Mouse (Mus musculus): ENCODE results near the gene Pih1d1. TPM values are rescaled to one million over a fixed set of nuclear protein-coding genes. Genes with fewer than 3 reads are reported as not detected.

The Pih1d1 gene
- total and polyA plus RNA-seq, 3 experiments = 141 to 148 TPM; not detected in 1

- Histone ChIP-seq H3K79me2 (ENCODE audit: control insufficient read depth, insufficient read depth, low read length, poor library complexity) (no peaks in the 10 kb centered on the region; the same call in 1 of the 2 replicates), H3K27ac (ENCODE audit: control insufficient read depth, low read depth, low read length) (no peak overlapping the region), H3K27me3 (ENCODE audit: control insufficient read depth in 1 of 2, insufficient read depth in 2 of 2, low read length in 2 of 2) (no peaks in the 10 kb centered on the region), H3K4me3 (ENCODE audit: control insufficient read depth in 1 of 2, insufficient read depth in 1 of 2, low read depth in 2 of 2, low read length in 2 of 2) (no peak overlapping the region), H3K36me3 (ENCODE audit: control insufficient read depth in 1 of 2, insufficient read depth in 2 of 2, low read length in 2 of 2) (peaks cover 0 to 14% of the 10 kb centered on the region in 2 experiments; a peak in 2 of 4 replicates), H3K4me1 (ENCODE audit: control insufficient read depth in 1 of 2, insufficient read depth in 2 of 2, low read length in 2 of 2) (peaks cover 11 to 22% of the 10 kb centered on the region in 2 experiments), H3K9ac (ENCODE audit: control insufficient read depth, low read depth, low read length, poor library complexity, severe bottlenecking) (no peak overlapping the region), H3K9me3 (replicated peaks; ENCODE audit: insufficient read depth, low read length) (no peaks in the 10 kb centered on the region)
- TF ChIP-seq HCFC1 (IDR thresholded peaks at IDR 0.05; ENCODE audit: low read depth, low read length) = no peak
- TF ChIP-seq UBTF (IDR thresholded peaks at IDR 0.05; ENCODE audit: borderline replicate concordance, insufficient read depth, low read depth, low read length) = no peak
- no peak for TF ChIP-seq ELF1 (IDR thresholded peaks at IDR 0.05; ENCODE audit: low read depth, low read length)
- no peak for TF ChIP-seq SIN3A (IDR thresholded peaks at IDR 0.05; ENCODE audit: low read length)
- no peak for TF ChIP-seq ZC3H11A (IDR thresholded peaks at IDR 0.05; ENCODE audit: low read depth, low read length)
- no peak for TF ChIP-seq BHLHE40 (IDR thresholded peaks at IDR 0.05; ENCODE audit: borderline replicate concordance, low read depth, low read length)
- TF ChIP-seq TCF12 (IDR thresholded peaks at IDR 0.05; ENCODE audit: low read depth, low read length) = no peak
- no peak for TF ChIP-seq USF1 (IDR thresholded peaks at IDR 0.05; ENCODE audit: low read depth, low read length)
- TF ChIP-seq TBP (IDR thresholded peaks at IDR 0.05; ENCODE audit: low read depth, low read length) = no peak
- TF ChIP-seq CHD2 (IDR thresholded peaks at IDR 0.05; ENCODE audit: low read length) = no peak
- no peak for TF ChIP-seq ETS1 (IDR thresholded peaks at IDR 0.05; ENCODE audit: low read depth, low read length)
- TF ChIP-seq EP300 (IDR thresholded peaks at IDR 0.05; ENCODE audit: low read depth in 1 of 2, low read length in 2 of 2) = no peak
- no peak for TF ChIP-seq CHD1 (IDR thresholded peaks at IDR 0.05; ENCODE audit: low read depth, low read length)
- DNase-seq (ENCODE audit: low read depth, low spot score) = no peak
These were observed 12.8 kb upstream of the Pih1d1 start for GRCm38 (mm10) chr7:45141319-45141718.

GRCm38 (mm10) chr7:45141914-45142313 lies 12.2 kb upstream of the Pih1d1 start:
- Histone ChIP-seq H3K36me3 (ENCODE audit: control insufficient read depth in 1 of 2, insufficient read depth in 2 of 2, low read length in 2 of 2) (peaks cover 0 to 11% of the 10 kb centered on the region in 2 experiments; a peak in 2 of 4 replicates), H3K9me3 (replicated peaks; ENCODE audit: insufficient read depth, low read length) (no peaks in the 10 kb centered on the region), H3K27me3 (ENCODE audit: control insufficient read depth in 1 of 2, insufficient read depth in 2 of 2, low read length in 2 of 2) (no peaks in the 10 kb centered on the region), H3K4me3 (ENCODE audit: control insufficient read depth in 1 of 2, insufficient read depth in 1 of 2, low read depth in 2 of 2, low read length in 2 of 2) (no peak overlapping the region), H3K4me1 (ENCODE audit: control insufficient read depth in 1 of 2, insufficient read depth in 2 of 2, low read length in 2 of 2) (peaks cover 11 to 17% of the 10 kb centered on the region in 2 experiments), H3K79me2 (ENCODE audit: control insufficient read depth, insufficient read depth, low read length, poor library complexity) (no peaks in the 10 kb centered on the region), H3K27ac (ENCODE audit: control insufficient read depth, low read depth, low read length) (no peak overlapping the region), H3K9ac (ENCODE audit: control insufficient read depth, low read depth, low read length, poor library complexity, severe bottlenecking) (no peak overlapping the region)
- no peak for DNase-seq (ENCODE audit: low read depth, low spot score)
- TF ChIP-seq ZMIZ1 (IDR thresholded peaks at IDR 0.05; ENCODE audit: low read depth, low read length) (no peak), TBP (IDR thresholded peaks at IDR 0.05; ENCODE audit: low read depth, low read length) (no peak), USF1 (IDR thresholded peaks at IDR 0.05; ENCODE audit: low read depth, low read length) (no peak), MYB (IDR thresholded peaks at IDR 0.05; ENCODE audit: low read depth, low read length) (no peak), MEF2A (IDR thresholded peaks at IDR 0.05; ENCODE audit: extremely low read depth, insufficient replicate concordance, low read depth, low read length, poor library complexity, severe bottlenecking) (no peak), RAD21 (IDR thresholded peaks at IDR 0.05; ENCODE audit: low read depth, low read length) (no peak), KAT2A (conservative IDR thresholded peaks at IDR 0.05; ENCODE audit: low read depth, low read length) (no peak), MYC (IDR thresholded peaks at IDR 0.05; ENCODE audit: low read depth, low read length) (no peak), EP300 (IDR thresholded peaks at IDR 0.05; ENCODE audit: low read depth in 1 of 2, low read length in 2 of 2) (no peak), CHD1 (IDR thresholded peaks at IDR 0.05; ENCODE audit: low read depth, low read length) (no peak), NELFE (IDR thresholded peaks at IDR 0.05; ENCODE audit: low read depth, low read length) (no peak), ZNF384 (IDR thresholded peaks at IDR 0.05; ENCODE audit: low read depth, low read length) (no peak), ELF1 (IDR thresholded peaks at IDR 0.05; ENCODE audit: low read depth, low read length) (no peak), SMC3 (IDR thresholded peaks at IDR 0.05; ENCODE audit: low read depth, low read length) (no peak), GABPA (IDR thresholded peaks at IDR 0.05; ENCODE audit: low read depth, low read length) (no peak), POLR2AphosphoS2 (IDR thresholded peaks at IDR 0.05; ENCODE audit: low read length) (no peak), MAX (IDR thresholded peaks at IDR 0.05; ENCODE audit: low read length) (no peak), ZKSCAN1 (IDR thresholded peaks at IDR 0.05; ENCODE audit: low read depth, low read length) (no peak), RCOR1 (IDR thresholded peaks at IDR 0.05; ENCODE audit: low read depth, low read length) (no peak), MXI1 (IDR thresholded peaks at IDR 0.05; ENCODE audit: low read depth, low read length) (no peak)
